Comparison of ENCODE assay signal across 18 mouse cellular contexts in genomic region chr12:100789981-100790550, GRCm38 (mm10). TPM values are rescaled to one million over a fixed set of nuclear protein-coding genes. Genes with fewer than 3 reads are reported as not detected.
DNase-seq lines count a peak whose midpoint lies in the region; ATAC-seq and TF ChIP-seq lines count a peak whose summit lies in the region.
"Had no signal": no experiment of that assay in that cellular context is flagged by ENCODE, and none has a peak within 500 bp of the region (broad histone marks: within the 10 kb centered on the region; RNA-seq: fewer than 3 reads in every experiment).

No protein-coding gene starts in this region.

- TF ChIP-seq POLR2A in heart, adult 2 months (IDR thresholded peaks at IDR 0.05; ENCODE audit: insufficient read depth, low read depth, low read length): no peak

- H3K4me3 ChIP-seq in heart, adult 2 months: no peak overlapping the region
- no peak overlapping the region for H3K4me3 ChIP-seq in brown adipose tissue, adult 24 weeks (ENCODE audit: insufficient read depth, low read depth, low read length)
- H3K4me3 ChIP-seq in intestine, postnatal 0 days (ENCODE audit: low read depth, low read length): no peak overlapping the region
- no peak overlapping the region for H3K4me3 ChIP-seq in forebrain, postnatal 0 days (ENCODE audit: low read depth, low read length)
- H3K4me3 ChIP-seq: embryonic facial prominence, embryonic 12.5 days; forebrain, embryonic 10.5 days; limb, embryonic 12.5 days had no signal

- peak; percentile 90 for ATAC-seq in intestine, postnatal 0 days
- ATAC-seq in forebrain, postnatal 0 days: no peak
- ATAC-seq: CD4-positive, CD25-positive, alpha-beta regulatory T cell, adult 4 months; liver, postnatal 0 days had no signal

- no peaks in the 10 kb centered on the region for H3K27me3 ChIP-seq in heart, adult 2 months (ENCODE audit: control insufficient read depth, insufficient read depth, low read length)
- H3K27me3 ChIP-seq in intestine, postnatal 0 days (replicated peaks; ENCODE audit: control insufficient read depth, insufficient read depth, low read length): no peaks in the 10 kb centered on the region
- H3K27me3 ChIP-seq in forebrain, postnatal 0 days (ENCODE audit: insufficient read depth, low read length): no peaks in the 10 kb centered on the region
- H3K27me3 ChIP-seq: embryonic facial prominence, embryonic 12.5 days; limb, embryonic 12.5 days had no signal

- no peaks in the 10 kb centered on the region for H3K9me3 ChIP-seq in intestine, postnatal 0 days (ENCODE audit: control insufficient read depth)
- H3K9me3 ChIP-seq in forebrain, postnatal 0 days (ENCODE audit: low read length): no peaks in the 10 kb centered on the region
- H3K9me3 ChIP-seq: embryonic facial prominence, embryonic 12.5 days; forebrain, embryonic 10.5 days; limb, embryonic 12.5 days had no signal

- peak; percentile 30 to 50 for DNase-seq in heart, adult 2 months
- DNase-seq in heart, adult 8-10 months (ENCODE audit: low spot score): no peak
- peak; percentile 43 to 66 for DNase-seq in kidney, postnatal 4 days
- no peak for DNase-seq in forebrain, postnatal 0 days
- DNase-seq in urinary bladder, postnatal 14 days (ENCODE audit: low spot score): no peak
- DNase-seq in spleen, postnatal 36 days (ENCODE audit: low spot score in 2 of 2): no peak
- DNase-seq: cerebellum, postnatal 25 days; liver, postnatal 0 days; lung, postnatal 4 days; midbrain, embryonic 14.5 days; right cerebral cortex, postnatal 14 days; thymus, postnatal 14 days had no signal

- intact Hi-C loops in heart, adult 2 months (cut with DNase I): no loop called here

- no peak for TF ChIP-seq EP300 in heart, adult 2 months (IDR thresholded peaks at IDR 0.05; ENCODE audit: insufficient read depth, low read depth, low read length)

- no peaks in the 10 kb centered on the region for H3K79me2 ChIP-seq in heart, adult 2 months (replicated peaks; ENCODE audit: control insufficient read depth, insufficient read depth, low read length)

- no peak overlapping the region for H3K4me2 ChIP-seq in intestine, postnatal 0 days (replicated peaks; ENCODE audit: low read depth)
- H3K4me2 ChIP-seq in forebrain, postnatal 0 days (ENCODE audit: low read depth): no peak overlapping the region
- H3K4me2 ChIP-seq: embryonic facial prominence, embryonic 12.5 days; limb, embryonic 12.5 days had no signal

- peaks cover 3% of the 10 kb centered on the region for H3K4me1 ChIP-seq in heart, adult 2 months (ENCODE audit: control insufficient read depth, insufficient read depth, low read length)
- H3K4me1 ChIP-seq in brown adipose tissue, adult 24 weeks (ENCODE audit: control insufficient read depth, insufficient read depth, insufficient read length, low read length): peaks cover 5% of the 10 kb centered on the region
- H3K4me1 ChIP-seq in intestine, postnatal 0 days (replicated peaks; ENCODE audit: control insufficient read depth, insufficient read depth, low read length): 0 out of 2 replicates have a peak, but pooled peaks cover 5% of the 10 kb centered on the region
- no peaks in the 10 kb centered on the region for H3K4me1 ChIP-seq in forebrain, postnatal 0 days (ENCODE audit: insufficient read depth)
- H3K4me1 ChIP-seq: embryonic facial prominence, embryonic 12.5 days had no signal

- 21% methylated on average over 3 of the region's 3 CpGs for WGBS in heart, adult 2 months
- WGBS in intestine, postnatal 0 days: 17% methylated on average over 3 of the region's 3 CpGs
- WGBS in forebrain, postnatal 0 days: 71% methylated on average over 3 of the region's 3 CpGs

- H3K9ac ChIP-seq in heart, adult 2 months (ENCODE audit: low read depth, low read length): no peak overlapping the region
- no peak overlapping the region for H3K9ac ChIP-seq in intestine, postnatal 0 days (ENCODE audit: low read depth, low read length)
- no peak overlapping the region for H3K9ac ChIP-seq in forebrain, postnatal 0 days
- H3K9ac ChIP-seq: embryonic facial prominence, embryonic 12.5 days; limb, embryonic 12.5 days; liver, postnatal 0 days had no signal

- no peaks in the 10 kb centered on the region; the same call in 1 of the 2 replicates for H3K36me3 ChIP-seq in heart, adult 2 months (ENCODE audit: control insufficient read depth, insufficient read depth, low read length)
- no peaks in the 10 kb centered on the region for H3K36me3 ChIP-seq in intestine, postnatal 0 days (ENCODE audit: control insufficient read depth, insufficient read depth)
- no peaks in the 10 kb centered on the region for H3K36me3 ChIP-seq in forebrain, postnatal 0 days (ENCODE audit: insufficient read depth)
- H3K36me3 ChIP-seq: embryonic facial prominence, embryonic 12.5 days; forebrain, embryonic 10.5 days; limb, embryonic 12.5 days had no signal

- peak overlapping the region; percentile 16 for H3K27ac ChIP-seq in heart, adult 2 months
- peak overlapping the region; percentile 88 for H3K27ac ChIP-seq in brown adipose tissue, adult 24 weeks (replicated peaks; ENCODE audit: low read depth, low read length)
- peak overlapping the region; percentile 54 for H3K27ac ChIP-seq in intestine, postnatal 0 days (ENCODE audit: low read depth, low read length)
- H3K27ac ChIP-seq in forebrain, postnatal 0 days (ENCODE audit: low read depth, low read length): no peak overlapping the region
- H3K27ac ChIP-seq: embryonic facial prominence, embryonic 12.5 days; forebrain, embryonic 10.5 days; limb, embryonic 12.5 days had no signal

- no peak for TF ChIP-seq CTCF in heart, adult 2 months (IDR thresholded peaks at IDR 0.05)
- no peak for TF ChIP-seq CTCF in intestine, postnatal 0 days (IDR thresholded peaks at IDR 0.05; ENCODE audit: low read depth)
- TF ChIP-seq CTCF in forebrain, postnatal 0 days (IDR thresholded peaks at IDR 0.05; ENCODE audit: low read depth): no peak

RNA-seq across cellular contexts. Expression of gene Dglucy, which starts 11.2 kb away (rescaled TPM):
- total RNA-seq in heart, adult 2 months (2021): 10 to 100 TPM; 60.9 to 64.0 TPM
- polyA plus RNA-seq in heart, adult 2 months (2012; rRNA removed): 36.8 and 77.0 TPM in 2 replicates
- total RNA-seq in heart, adult 8-10 months (2022): 10 to 100 TPM; 62.3 to 89.3 (median 69.4) TPM
- 16.4 and 18.9 TPM in 2 replicates for polyA plus RNA-seq in brown adipose tissue, adult 24 weeks (2012; ENCODE audit: insufficient read depth, insufficient read length, missing spikeins)
- 2.3 and 2.6 TPM in 2 replicates for polyA plus RNA-seq in intestine, postnatal 0 days (2015; fragmentation: Nextera tagmentation; extraction: Ambion mirVana)
- total RNA-seq in forebrain, postnatal 0 days (2014; rRNA removed): 3.9 and 4.5 TPM in 2 replicates
- 2.6 and 3.0 TPM in 2 replicates for polyA plus RNA-seq in forebrain, postnatal 0 days (2015; fragmentation: Nextera tagmentation; extraction: Ambion mirVana)

Comparison
In these comparisons a context has a peak if more than half of its experiments do, and no peak if none do; other contexts are left out.
1. DNase-seq: peak in heart, adult 2 months (2 of 2) and kidney, postnatal 4 days (2 of 2); none in heart, adult 8-10 months (single experiment), forebrain, postnatal 0 days (single experiment), urinary bladder, postnatal 14 days (single experiment) and spleen, postnatal 36 days (0 of 2).